Mouse (Mus musculus) heart, postnatal 4 days (tissue): ENCODE results near the gene Sp2. TPM values are rescaled to one million over a fixed set of nuclear protein-coding genes. Genes with fewer than 3 reads are reported as not detected.

Experiments used
- DNase-seq: peaks from one replicate; pipeline ENCODE4 v3.0.0; 2021
- total RNA-seq, 2 experiments: library from RNA; stranded (reverse); gene quantifications; 2 replicates each; pipeline ENCODE4 v1.2.3; 2021

The Sp2 gene
- total RNA-seq, 2 experiments from 2014 or later: 18.8 to 19.3 TPM

DNA sequence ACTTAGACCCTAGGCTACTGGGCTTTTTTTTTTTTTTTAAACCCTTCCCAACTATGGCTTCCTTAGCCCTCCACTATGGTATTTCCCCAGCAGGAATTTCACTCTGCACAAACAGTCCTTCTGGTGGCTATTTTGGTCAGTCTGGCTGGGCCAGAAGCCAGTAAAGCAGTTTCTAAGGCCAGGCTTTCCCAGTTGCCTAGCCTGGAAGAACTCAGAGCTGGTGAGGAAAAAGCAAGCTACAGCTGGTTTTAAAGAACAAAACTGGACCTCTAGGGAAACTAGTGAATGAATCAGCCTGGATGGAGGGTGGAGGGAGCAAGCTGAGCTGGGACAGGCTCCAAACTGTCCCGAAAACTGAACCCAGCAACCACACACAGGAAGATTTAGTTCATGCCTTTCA lies 13.0 kb downstream of the Sp2 start:
- DNase-seq: peak; percentile 83

DNA sequence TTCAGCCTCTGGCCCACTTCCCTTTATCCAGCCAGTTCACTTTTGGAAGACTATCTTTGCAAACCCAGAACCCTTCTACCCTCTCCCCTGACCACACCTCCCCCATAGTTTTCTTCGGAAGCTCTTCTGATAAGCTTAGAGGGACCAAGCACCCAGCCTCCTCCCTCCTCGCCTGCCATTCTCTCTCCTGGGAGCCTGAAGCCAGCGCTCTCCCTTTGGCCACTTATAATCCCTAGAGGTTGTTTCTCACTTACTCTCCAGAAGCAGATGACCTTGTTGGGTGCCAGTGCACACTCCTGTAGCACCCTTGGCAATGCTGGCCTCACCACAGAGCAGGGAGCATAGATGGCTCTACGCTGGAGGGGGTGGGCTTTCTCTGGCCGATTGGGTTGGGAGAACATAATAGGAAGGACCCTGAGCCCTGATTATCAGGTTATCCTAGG lies 13.5 kb downstream of the Sp2 start:
- DNase-seq: peak; percentile 50

GRCm38 (mm10) chr11:96968476-96968875 lies 14.3 kb downstream of the Sp2 start:
- DNase-seq: no peak

- DNase-seq: no peak
Observed at GRCm38 (mm10) chr11:96967544-96968269, 15.1 kb downstream of the Sp2 start.

- DNase-seq: no peak
Observed at GRCm38 (mm10) chr11:96966914-96967543, 15.7 kb downstream of the Sp2 start.

GRCm38 (mm10) chr11:96966172-96966571 lies 16.6 kb downstream of the Sp2 start:
- no peak for DNase-seq

- peak; percentile 94 for DNase-seq
Observed at GRCm38 (mm10) chr11:96963580-96963979, 19.2 kb downstream of the Sp2 start.

GRCm38 (mm10) chr11:96957061-96957805 lies 25.5 kb downstream of the Sp2 start:
- DNase-seq: no peak

DNA sequence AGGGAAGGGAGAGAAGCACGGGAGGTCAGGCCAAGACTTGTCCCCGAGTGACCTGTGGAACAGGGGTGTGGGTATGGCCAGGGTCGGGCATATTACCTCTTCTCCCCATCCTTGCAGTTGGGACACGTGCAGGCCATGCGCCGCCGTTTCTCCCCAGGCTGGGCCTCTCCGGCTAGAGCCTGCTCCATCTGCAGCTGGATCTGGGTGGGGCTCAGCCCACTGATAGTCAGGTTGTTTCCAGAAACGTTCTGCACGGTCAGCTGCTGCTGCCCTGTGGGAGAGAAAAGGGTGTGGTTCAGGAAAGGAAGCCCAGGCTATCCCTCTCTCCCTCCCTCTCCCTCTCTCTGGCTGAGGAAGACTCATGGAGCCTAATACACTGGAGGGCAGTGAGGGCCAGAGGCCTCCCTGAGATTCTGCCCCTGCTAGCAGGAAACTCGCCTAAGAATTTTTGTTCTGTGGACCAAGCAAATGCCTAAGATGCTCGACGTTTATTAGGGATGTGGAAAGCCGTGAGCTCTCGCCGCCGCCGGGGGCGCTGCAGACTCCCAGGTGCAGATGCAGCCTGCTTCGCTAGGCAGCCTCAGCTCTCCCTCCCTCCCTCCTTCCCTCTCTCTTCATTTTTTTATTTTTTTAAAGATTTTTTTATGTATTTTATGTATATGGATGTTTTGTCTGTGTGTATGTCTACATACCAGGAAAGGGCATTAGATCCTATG lies 26.6 kb downstream of the Sp2 start:
- DNase-seq: no peak

- DNase-seq: no peak
Observed at GRCm38 (mm10) chr11:96955094-96955493, 27.7 kb downstream of the Sp2 start.

- no peak for DNase-seq
Observed at GRCm38 (mm10) chr11:96952896-96953295, 29.9 kb downstream of the Sp2 start.

GRCm38 (mm10) chr11:96952426-96952825 lies 30.3 kb downstream of the Sp2 start:
- no peak for DNase-seq

- DNase-seq: no peak
Observed at GRCm38 (mm10) chr11:96950767-96951166, 32.0 kb downstream of the Sp2 start.

DNA sequence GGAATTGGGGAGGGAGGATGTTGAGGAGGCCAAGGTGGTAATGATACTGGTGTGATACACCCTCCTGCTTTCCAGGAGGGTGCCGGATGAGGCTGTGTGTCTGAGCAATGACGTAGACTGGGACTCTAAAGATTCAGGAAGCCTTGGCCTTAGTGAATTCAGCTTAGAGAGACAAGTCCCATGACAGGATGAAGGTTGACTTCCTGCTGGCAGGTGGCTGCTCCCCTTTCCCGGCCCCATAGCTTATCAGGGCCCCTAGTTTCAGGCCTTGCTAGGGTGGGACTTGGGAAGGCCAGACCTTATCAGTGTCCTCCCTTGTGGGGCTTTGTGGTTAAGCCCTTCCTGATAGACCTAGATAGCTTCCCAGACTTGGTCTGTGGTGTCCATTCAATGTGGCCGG lies 34.9 kb downstream of the Sp2 start:
- no peak for DNase-seq

GRCm38 (mm10) chr11:96946498-96946897 lies 36.3 kb downstream of the Sp2 start:
- no peak for DNase-seq

GRCm38 (mm10) chr11:96944844-96945580 lies 37.7 kb downstream of the Sp2 start:
- DNase-seq: no peak

DNA sequence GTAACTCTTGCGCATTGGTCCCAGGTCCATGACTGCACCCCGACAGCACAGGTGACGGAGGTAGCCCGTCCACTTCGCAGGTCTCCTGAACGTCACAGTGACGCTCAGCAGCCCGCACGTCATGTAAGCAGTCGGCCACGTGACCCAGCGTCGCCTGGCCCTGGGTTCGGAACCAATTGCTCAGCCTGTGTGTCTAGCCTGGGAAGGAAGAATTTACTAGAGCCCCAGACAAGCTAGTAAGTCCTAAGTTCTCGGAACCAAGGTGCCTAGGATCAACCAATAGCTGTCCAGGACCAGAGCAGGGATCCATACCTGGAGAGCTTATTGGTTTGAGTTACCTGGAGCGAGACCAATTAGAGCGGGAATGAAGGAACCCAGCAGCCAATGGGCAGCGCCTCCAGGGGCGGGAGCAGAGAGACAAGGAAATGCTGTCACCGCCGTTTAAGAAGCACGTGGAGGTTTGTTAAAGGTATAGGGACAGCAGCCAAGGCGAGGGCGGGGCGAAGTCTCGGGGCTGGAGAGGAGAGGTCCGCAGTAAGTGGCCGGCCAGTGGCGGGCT lies 38.9 kb downstream of the Sp2 start, which contains the start of gene Pnpo:
Gene Pnpo, minus strand, starts transcription at position 241 of the 559 bp plus-strand sequence.
- DNase-seq: peak; percentile 92

- DNase-seq: no peak
Observed at GRCm38 (mm10) chr11:96941989-96942590, 40.7 kb downstream of the Sp2 start.

- DNase-seq: no peak
Observed at GRCm38 (mm10) chr11:96940578-96941465, 41.9 kb downstream of the Sp2 start.

GRCm38 (mm10) chr11:96938426-96938800 lies 44.3 kb downstream of the Sp2 start:
- DNase-seq: no peak
